Mouse (Mus musculus): Measurements from ENCODE around the gene Rprd1b. TPM values are rescaled to one million over a fixed set of nuclear protein-coding genes. Genes with fewer than 3 reads are reported as not detected.

Rprd1b gene
- polyA plus RNA-seq, 1 experiment from 2014 or later: 43.4 TPM

GRCm38 (mm10) chr2:158079843-158080395 is 51.6 kb downstream of the Rprd1b start:
- Histone ChIP-seq H3K4me2 (replicated peaks) (no peak overlapping the region), H3K27me3 (no peaks in the 10 kb centered on the region), H3K4me3 (replicated peaks) (no peak overlapping the region), H3K27ac (replicated peaks) (no peak overlapping the region), H3K9ac (no peak overlapping the region), H3K36me3 (peaks cover 31% of the 10 kb centered on the region), H3K9me3 (replicated peaks) (no peaks in the 10 kb centered on the region), H3K4me1 (no peaks in the 10 kb centered on the region)
- ATAC-seq (ENCODE audit: insufficient number of reproducible peaks, low FRiP score, low TSS enrichment, low read depth): no peak
- WGBS: 52% methylated on average over 9 of the region's 9 CpGs

- Histone ChIP-seq H3K27ac (replicated peaks) (no peak overlapping the region), H3K27me3 (no peaks in the 10 kb centered on the region), H3K4me3 (replicated peaks) (no peak overlapping the region), H3K4me1 (no peaks in the 10 kb centered on the region), H3K36me3 (peaks cover 23% of the 10 kb centered on the region), H3K4me2 (replicated peaks) (no peak overlapping the region), H3K9me3 (replicated peaks) (no peaks in the 10 kb centered on the region), H3K9ac (no peak overlapping the region)
- ATAC-seq (ENCODE audit: insufficient number of reproducible peaks, low FRiP score, low TSS enrichment, low read depth): no peak
- 73% methylated on average over 9 of the region's 9 CpGs for WGBS
Measured at GRCm38 (mm10) chr2:158080622-158081241, 52.4 kb downstream of the Rprd1b start.

- Histone ChIP-seq H3K4me2 (replicated peaks) (no peak overlapping the region), H3K36me3 (no peaks in the 10 kb centered on the region), H3K27ac (replicated peaks) (no peak overlapping the region), H3K9ac (no peak overlapping the region), H3K4me1 (no peaks in the 10 kb centered on the region), H3K27me3 (no peaks in the 10 kb centered on the region), H3K9me3 (replicated peaks) (no peaks in the 10 kb centered on the region), H3K4me3 (replicated peaks) (no peak overlapping the region)
- ATAC-seq (ENCODE audit: insufficient number of reproducible peaks, low FRiP score, low TSS enrichment, low read depth): no peak
- WGBS: 55% methylated on average over 8 of the region's 8 CpGs
Measured at GRCm38 (mm10) chr2:158084486-158084885, 56.2 kb downstream of the Rprd1b start.

GRCm38 (mm10) chr2:158090096-158090495 is 61.8 kb downstream of the Rprd1b start:
- H3K4me1 ChIP-seq: peaks cover 9% of the 10 kb centered on the region
- no peak overlapping the region for H3K9ac ChIP-seq
- H3K9me3 ChIP-seq (replicated peaks): no peaks in the 10 kb centered on the region
- 79% methylated on average over 4 of the region's 4 CpGs for WGBS
- ATAC-seq (ENCODE audit: insufficient number of reproducible peaks, low FRiP score, low TSS enrichment, low read depth): no peak
- no peaks in the 10 kb centered on the region for H3K27me3 ChIP-seq
- H3K36me3 ChIP-seq: no peaks in the 10 kb centered on the region
- no peak overlapping the region for H3K4me2 ChIP-seq (replicated peaks)
- H3K27ac ChIP-seq (replicated peaks): no peak overlapping the region
- H3K4me3 ChIP-seq (replicated peaks): no peak overlapping the region

GRCm38 (mm10) chr2:158093345-158093744 is 65.0 kb downstream of the Rprd1b start:
- 54% methylated on average over 5 of the region's 5 CpGs for WGBS
- Histone ChIP-seq H3K4me2 (replicated peaks) (no peak overlapping the region), H3K9me3 (replicated peaks) (no peaks in the 10 kb centered on the region), H3K4me3 (replicated peaks) (no peak overlapping the region), H3K4me1 (peaks cover 11% of the 10 kb centered on the region), H3K27me3 (no peaks in the 10 kb centered on the region), H3K36me3 (no peaks in the 10 kb centered on the region), H3K9ac (no peak overlapping the region), H3K27ac (replicated peaks) (no peak overlapping the region)
- no peak for ATAC-seq (ENCODE audit: insufficient number of reproducible peaks, low FRiP score, low TSS enrichment, low read depth)

- Histone ChIP-seq H3K27me3 (no peaks in the 10 kb centered on the region), H3K4me2 (replicated peaks) (no peak overlapping the region)
- no peak for ATAC-seq (ENCODE audit: insufficient number of reproducible peaks, low FRiP score, low TSS enrichment, low read depth)
Measured at GRCm38 (mm10) chr2:158094300-158094699, 66.0 kb downstream of the Rprd1b start.

GRCm38 (mm10) chr2:158094846-158095245 is 66.5 kb downstream of the Rprd1b start:
- H3K9me3 ChIP-seq (replicated peaks): no peaks in the 10 kb centered on the region
- no peaks in the 10 kb centered on the region for H3K36me3 ChIP-seq
- H3K9ac ChIP-seq: no peak overlapping the region
- no peak overlapping the region for H3K4me3 ChIP-seq (replicated peaks)
- WGBS: 48% methylated on average over 5 of the region's 5 CpGs
- no peaks in the 10 kb centered on the region for H3K27me3 ChIP-seq
- H3K27ac ChIP-seq (replicated peaks): no peak overlapping the region
- ATAC-seq (ENCODE audit: insufficient number of reproducible peaks, low FRiP score, low TSS enrichment, low read depth): no peak
- peaks cover 11% of the 10 kb centered on the region for H3K4me1 ChIP-seq
- no peak overlapping the region for H3K4me2 ChIP-seq (replicated peaks)

More at GRCm38 (mm10) chr2:158094300-158094699, 66.0 kb downstream of the Rprd1b start:
- Histone ChIP-seq H3K9me3 (replicated peaks) (no peaks in the 10 kb centered on the region), H3K4me1 (peaks cover 11% of the 10 kb centered on the region), H3K4me3 (replicated peaks) (no peak overlapping the region), H3K36me3 (no peaks in the 10 kb centered on the region), H3K9ac (no peak overlapping the region), H3K27ac (replicated peaks) (no peak overlapping the region)
- 63% methylated on average over 7 of the region's 7 CpGs for WGBS

- H3K4me1 ChIP-seq: peaks cover 11% of the 10 kb centered on the region
- H3K9ac ChIP-seq: no peak overlapping the region
- H3K27me3 ChIP-seq: no peaks in the 10 kb centered on the region
- no peak overlapping the region for H3K27ac ChIP-seq (replicated peaks)
- H3K4me3 ChIP-seq (replicated peaks): no peak overlapping the region
- H3K36me3 ChIP-seq: no peaks in the 10 kb centered on the region
- 63% methylated on average over 5 of the region's 5 CpGs for WGBS
- no peak for ATAC-seq (ENCODE audit: insufficient number of reproducible peaks, low FRiP score, low TSS enrichment, low read depth)
- H3K4me2 ChIP-seq (replicated peaks): no peak overlapping the region
- H3K9me3 ChIP-seq (replicated peaks): no peaks in the 10 kb centered on the region
Measured at GRCm38 (mm10) chr2:158097071-158097470, 68.8 kb downstream of the Rprd1b start.

GRCm38 (mm10) chr2:158098730-158099129 is 70.4 kb downstream of the Rprd1b start:
- H3K27ac ChIP-seq (replicated peaks): no peak overlapping the region
- no peak overlapping the region for H3K4me2 ChIP-seq (replicated peaks)
- H3K9ac ChIP-seq: no peak overlapping the region
- no peaks in the 10 kb centered on the region for H3K9me3 ChIP-seq (replicated peaks)
- ATAC-seq (ENCODE audit: insufficient number of reproducible peaks, low FRiP score, low TSS enrichment, low read depth): no peak
- no peaks in the 10 kb centered on the region for H3K27me3 ChIP-seq
- H3K36me3 ChIP-seq: no peaks in the 10 kb centered on the region
- H3K4me3 ChIP-seq (replicated peaks): no peak overlapping the region
- WGBS: 81% methylated on average over 5 of the region's 5 CpGs
- peaks cover 11% of the 10 kb centered on the region for H3K4me1 ChIP-seq

- no peak overlapping the region for H3K4me2 ChIP-seq (replicated peaks)
- 49% methylated on average over 3 of the region's 3 CpGs for WGBS
- no peak overlapping the region for H3K9ac ChIP-seq
- H3K27ac ChIP-seq (replicated peaks): no peak overlapping the region
- H3K27me3 ChIP-seq: no peaks in the 10 kb centered on the region
- peak; percentile 31; the same call in 1 of the 2 replicates for ATAC-seq (ENCODE audit: insufficient number of reproducible peaks, low FRiP score, low TSS enrichment, low read depth)
- no peaks in the 10 kb centered on the region for H3K36me3 ChIP-seq
- H3K4me1 ChIP-seq: peaks cover 5% of the 10 kb centered on the region
- H3K4me3 ChIP-seq (replicated peaks): no peak overlapping the region
- no peaks in the 10 kb centered on the region for H3K9me3 ChIP-seq (replicated peaks)
Measured at GRCm38 (mm10) chr2:158099537-158099936, 71.2 kb downstream of the Rprd1b start.

GRCm38 (mm10) chr2:158101768-158102167 is 73.5 kb downstream of the Rprd1b start:
- no peak overlapping the region for H3K4me2 ChIP-seq (replicated peaks)
- H3K36me3 ChIP-seq: no peaks in the 10 kb centered on the region
- no peak overlapping the region for H3K27ac ChIP-seq (replicated peaks)
- peaks cover 2% of the 10 kb centered on the region; the same call in 1 of the 2 replicates for H3K4me1 ChIP-seq
- H3K4me3 ChIP-seq (replicated peaks): no peak overlapping the region
- ATAC-seq (ENCODE audit: insufficient number of reproducible peaks, low FRiP score, low TSS enrichment, low read depth): no peak
- WGBS: 77% methylated on average over 5 of the region's 5 CpGs
- no peak overlapping the region for H3K9ac ChIP-seq
- H3K27me3 ChIP-seq: no peaks in the 10 kb centered on the region
- H3K9me3 ChIP-seq (replicated peaks): no peaks in the 10 kb centered on the region

GRCm38 (mm10) chr2:158104966-158105365 is 76.7 kb downstream of the Rprd1b start:
- no peak for ATAC-seq (ENCODE audit: insufficient number of reproducible peaks, low FRiP score, low TSS enrichment, low read depth)
- Histone ChIP-seq H3K4me2 (replicated peaks) (no peak overlapping the region), H3K27ac (replicated peaks) (no peak overlapping the region), H3K36me3 (no peaks in the 10 kb centered on the region), H3K27me3 (no peaks in the 10 kb centered on the region), H3K9ac (no peak overlapping the region), H3K4me3 (replicated peaks) (no peak overlapping the region), H3K4me1 (peaks cover 23% of the 10 kb centered on the region), H3K9me3 (replicated peaks) (no peaks in the 10 kb centered on the region)
- WGBS: 89% methylated on average over 6 of the region's 6 CpGs
